Mouse (Mus musculus) neural tube, embryonic 11.5 days (tissue): Measurements from ENCODE around the gene Ostf1. TPM values are rescaled to one million over a fixed set of nuclear protein-coding genes. Genes with fewer than 3 reads are reported as not detected.

Experiments
- ATAC-seq: fragments of 200-750 bp; cut with Nextera tagmentation; 2 replicates; pipeline ENCODE4 v1.8.0; 2017; ENCODE audit warnings: moderate number of reproducible peaks, mild to moderate bottlenecking, moderate TSS enrichment, moderate library complexity; ENCODE audit not compliant: insufficient read depth, low FRiP score, low TSS enrichment
- DNase-seq: peaks from one replicate; pipeline ENCODE4 v3.0.0-alpha.2; 2015; ENCODE audit warnings: low spot score
- H3K27ac ChIP-seq: fragments of 300-500 bp; sonication (generic); 2 replicates; pipeline ENCODE4 v1.5.1; 2014; ENCODE audit warnings: low read depth, mild to moderate bottlenecking, low read length
- H3K27me3 ChIP-seq: fragments of 300-500 bp; sonication (generic); 2 replicates; pipeline ENCODE4 v1.6.1; 2014; ENCODE audit warnings: mild to moderate bottlenecking, low read length, mixed read lengths; ENCODE audit not compliant: control insufficient read depth, insufficient read depth
- H3K36me3 ChIP-seq: fragments of 300-500 bp; sonication (generic); 2 replicates; pipeline ENCODE4 v1.6.1; 2014; ENCODE audit warnings: mild to moderate bottlenecking, low read length, moderate library complexity, mixed read lengths; ENCODE audit not compliant: control insufficient read depth, insufficient read depth
- H3K4me1 ChIP-seq: fragments of 300-500 bp; sonication (generic); 2 replicates; pipeline ENCODE4 v1.6.1; 2014; ENCODE audit warnings: low read length, mixed read lengths; ENCODE audit not compliant: control insufficient read depth, insufficient read depth
- H3K4me2 ChIP-seq: fragments of 300-500 bp; sonication (generic); 2 replicates; pipeline ENCODE4 v1.6.1; 2014; ENCODE audit warnings: low read depth, mild to moderate bottlenecking, moderate library complexity
- H3K4me3 ChIP-seq: fragments of 300-500 bp; sonication (generic); 2 replicates; pipeline ENCODE4 v1.5.1; 2014; ENCODE audit warnings: low read depth, low read length
- H3K9ac ChIP-seq: fragments of 300-500 bp; sonication (generic); 2 replicates; pipeline ENCODE4 v1.6.1; 2014; ENCODE audit warnings: mild to moderate bottlenecking, low read length
- H3K9me3 ChIP-seq: fragments of 300-500 bp; sonication (generic); 2 replicates; pipeline ENCODE4 v1.6.1; 2016; ENCODE audit warnings: low read length; ENCODE audit not compliant: control insufficient read depth
- WGBS: fragments of 180-500 bp; shearing (Covaris S2); extraction: QIAGEN DNeasy Blood & Tissue Kit; methylation state at CpG from one replicate; pipeline ENCODE4 v1.1.7; 2014; 5-methylcytosine and 5-hydroxymethylcytosine counted together
- polyA plus RNA-seq: library from polyadenylated mRNA; unstranded; fragments of >200 nt; fragmentation: Nextera tagmentation; extraction: Ambion mirVana; gene quantifications from 2 replicates; pipeline ENCODE4 v1.2.1, GENCODE M21; 2014

Ostf1 gene
- polyA plus RNA-seq, 1 experiment from 2014 or later, result 50.0 TPM

DNA sequence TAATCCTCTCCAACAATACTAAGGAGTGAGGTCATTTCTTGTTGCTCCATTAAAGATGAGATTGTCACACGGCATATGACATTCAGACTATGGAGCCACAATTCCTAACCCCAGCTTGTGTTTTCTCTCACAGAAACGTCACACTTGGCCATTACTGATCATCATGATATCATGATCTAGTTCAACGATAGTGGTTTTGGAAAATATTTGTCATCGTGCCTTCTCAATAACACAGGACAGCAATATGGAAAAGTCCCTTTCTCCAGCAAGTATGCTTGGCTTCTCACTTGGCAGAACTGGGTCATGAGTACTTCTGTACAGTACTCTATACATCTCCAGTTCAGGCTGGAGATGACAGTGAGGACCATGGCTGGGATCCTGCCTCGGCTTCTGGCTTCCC, 32.0 kb downstream of the Ostf1 start:
- DNase-seq, result no peak

GRCm38 (mm10) chr19:18599051-18599450, 32.6 kb downstream of the Ostf1 start:
- Histone ChIP-seq H3K4me2 (no peak overlapping the region), H3K4me3 (no peak overlapping the region), H3K9me3 (no peaks in the 10 kb centered on the region), H3K9ac (no peak overlapping the region), H3K4me1 (no peaks in the 10 kb centered on the region), H3K36me3 (no peaks in the 10 kb centered on the region), H3K27ac (no peak overlapping the region), H3K27me3 (no peaks in the 10 kb centered on the region)
- DNase-seq, result no peak
- ATAC-seq, result no peak
- 78% methylated on average over 8 of the region's 8 CpGs for WGBS

More for the DNA sequence above, 32.0 kb downstream of the Ostf1 start:
- Histone ChIP-seq H3K4me2 (no peak overlapping the region), H3K4me3 (no peak overlapping the region), H3K36me3 (no peaks in the 10 kb centered on the region), H3K9ac (no peak overlapping the region), H3K27ac (no peak overlapping the region), H3K27me3 (no peaks in the 10 kb centered on the region), H3K9me3 (no peaks in the 10 kb centered on the region), H3K4me1 (no peaks in the 10 kb centered on the region)
- ATAC-seq, result no peak
- WGBS, result 92% methylated on average over 5 of the region's 5 CpGs

- no peak for DNase-seq
- Histone ChIP-seq H3K9me3 (no peaks in the 10 kb centered on the region), H3K27me3 (no peaks in the 10 kb centered on the region), H3K4me2 (no peak overlapping the region), H3K9ac (no peak overlapping the region), H3K4me1 (no peaks in the 10 kb centered on the region), H3K36me3 (no peaks in the 10 kb centered on the region), H3K4me3 (no peak overlapping the region), H3K27ac (no peak overlapping the region)
- ATAC-seq, result no peak
- 92% methylated on average over 3 of the region's 3 CpGs for WGBS
Measured at GRCm38 (mm10) chr19:18598265-18598926, 33.2 kb downstream of the Ostf1 start.

- DNase-seq (no peak), ATAC-seq (no peak)
- Histone ChIP-seq H3K4me3 (no peak overlapping the region), H3K9me3 (no peaks in the 10 kb centered on the region), H3K36me3 (no peaks in the 10 kb centered on the region), H3K27ac (no peak overlapping the region), H3K4me2 (no peak overlapping the region), H3K4me1 (no peaks in the 10 kb centered on the region), H3K9ac (no peak overlapping the region), H3K27me3 (no peaks in the 10 kb centered on the region)
- 88% methylated on average over 6 of the region's 6 CpGs for WGBS
Measured at GRCm38 (mm10) chr19:18597772-18598171, 33.9 kb downstream of the Ostf1 start.

DNA sequence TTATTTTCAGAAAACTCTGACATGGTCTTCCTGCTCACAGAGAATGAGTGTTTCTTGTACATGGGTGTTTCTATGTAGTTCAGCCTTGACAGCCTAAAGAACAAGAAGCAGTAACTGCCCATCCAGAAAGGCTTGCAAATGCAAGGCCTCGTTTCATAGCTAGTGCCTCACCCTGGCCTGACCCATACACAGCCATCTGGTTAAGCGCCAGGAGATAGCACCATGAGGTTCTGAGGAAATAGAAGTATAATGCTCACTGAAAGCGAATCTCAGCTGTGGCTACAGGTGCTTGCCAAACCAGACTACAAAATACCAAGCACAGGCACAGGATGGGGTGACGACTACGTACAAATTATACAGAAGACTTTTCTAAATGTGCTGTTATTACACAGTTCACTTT, 34.7 kb downstream of the Ostf1 start:
- Histone ChIP-seq H3K9ac (no peak overlapping the region), H3K27ac (no peak overlapping the region), H3K9me3 (no peaks in the 10 kb centered on the region), H3K4me2 (no peak overlapping the region), H3K27me3 (no peaks in the 10 kb centered on the region), H3K4me1 (no peaks in the 10 kb centered on the region), H3K4me3 (no peak overlapping the region), H3K36me3 (no peaks in the 10 kb centered on the region)
- ATAC-seq (no peak), DNase-seq (no peak)
- 90% methylated on average over 5 of the region's 5 CpGs for WGBS

- 84% methylated on average over 10 of the region's 10 CpGs for WGBS
- Histone ChIP-seq H3K27ac (no peak overlapping the region), H3K36me3 (no peaks in the 10 kb centered on the region), H3K9ac (no peak overlapping the region), H3K4me1 (no peaks in the 10 kb centered on the region), H3K27me3 (no peaks in the 10 kb centered on the region), H3K9me3 (no peaks in the 10 kb centered on the region), H3K4me2 (no peak overlapping the region), H3K4me3 (no peak overlapping the region)
- ATAC-seq, result no peak
- no peak for DNase-seq
Measured at GRCm38 (mm10) chr19:18593722-18594121, 37.9 kb downstream of the Ostf1 start.

- Histone ChIP-seq H3K4me2 (no peak overlapping the region), H3K4me3 (no peak overlapping the region), H3K9ac (no peak overlapping the region), H3K27me3 (no peaks in the 10 kb centered on the region), H3K36me3 (no peaks in the 10 kb centered on the region), H3K9me3 (no peaks in the 10 kb centered on the region), H3K27ac (no peak overlapping the region), H3K4me1 (no peaks in the 10 kb centered on the region)
- DNase-seq (no peak), ATAC-seq (no peak)
- 82% methylated on average over 6 of the region's 6 CpGs for WGBS
Measured at GRCm38 (mm10) chr19:18592919-18593318, 38.7 kb downstream of the Ostf1 start.

- Histone ChIP-seq H3K4me2 (no peak overlapping the region), H3K9me3 (no peaks in the 10 kb centered on the region), H3K36me3 (no peaks in the 10 kb centered on the region), H3K4me3 (no peak overlapping the region), H3K27me3 (no peaks in the 10 kb centered on the region), H3K9ac (no peak overlapping the region), H3K4me1 (no peaks in the 10 kb centered on the region), H3K27ac (no peak overlapping the region)
- ATAC-seq (no peak), DNase-seq (no peak)
- WGBS, result 72% methylated on average over 5 of the region's 5 CpGs
Measured at GRCm38 (mm10) chr19:18590942-18591354, 40.7 kb downstream of the Ostf1 start.

GRCm38 (mm10) chr19:18590234-18590633, 41.4 kb downstream of the Ostf1 start:
- Histone ChIP-seq H3K27me3 (no peaks in the 10 kb centered on the region), H3K4me1 (no peaks in the 10 kb centered on the region), H3K9me3 (no peaks in the 10 kb centered on the region), H3K4me2 (no peak overlapping the region), H3K27ac (no peak overlapping the region), H3K4me3 (no peak overlapping the region), H3K36me3 (no peaks in the 10 kb centered on the region), H3K9ac (no peak overlapping the region)
- 76% methylated on average over 5 of the region's 5 CpGs for WGBS
- ATAC-seq (no peak), DNase-seq (no peak)
